Mouse (Mus musculus) frontal cortex, postnatal 10 days (tissue): ENCODE results near the gene Csf2ra.
"Not testable (repeated sequence)": the region's sequence is repeated elsewhere in the genome, so short reads cannot be mapped to it uniquely, and the experiment has no call there.

ENCODE experiments used
- DNase-seq, 2 experiments: peaks; one replicate each; pipeline ENCODE4 v3.0.0; 2022; ENCODE audit warnings: low spot score in 2 of 2, mixed read lengths in 1 of 2

Csf2ra gene

GRCm38 (mm10) chr19:61224678-61225525, 3.3 kb downstream of the Csf2ra start:
- DNase-seq: peak; percentile 33 to 53

GRCm38 (mm10) chr19:61223706-61224328, 4.4 kb downstream of the Csf2ra start:
- DNase-seq: no peak

GRCm38 (mm10) chr19:61207506-61207905, 20.7 kb downstream of the Csf2ra start:
- DNase-seq: not testable (repeated sequence)

GRCm38 (mm10) chr19:61199836-61200235, 28.4 kb downstream of the Csf2ra start:
- DNase-seq: no peak

- DNase-seq: peak; percentile 70 to 80
Observed at GRCm38 (mm10) chr19:61199316-61199715, 28.9 kb downstream of the Csf2ra start.

GRCm38 (mm10) chr19:61183590-61183989, 44.6 kb downstream of the Csf2ra start, which contains the start of gene Gm6020:
TSS of gene Gm6020 (plus strand) at chr19:61183890.
- DNase-seq: not testable (repeated sequence)

GRCm38 (mm10) chr19:61175756-61176324, 52.4 kb downstream of the Csf2ra start, which contains the start of gene Gm7102:
TSS of gene Gm7102 (minus strand) at chr19:61176309.
- no peak for DNase-seq
